Mouse (Mus musculus): ENCODE data around the gene Il1r2. TPM values are rescaled to one million over a fixed set of nuclear protein-coding genes. Genes with fewer than 3 reads are reported as not detected.

Gene Il1r2
- total RNA-seq (2021): 1 to 10 TPM in 1 of 2 experiments, under 1 TPM in 1; 0.89 to 1.1 TPM
- long read RNA-seq, experiment 1: 0 reads
- long read RNA-seq, experiment 2: 0 reads

GRCm38 (mm10) chr1:40073779-40074178, at the start of gene Il1r2:
TSS of gene Il1r2 (plus strand) at chr1:40074079.
- DNase-seq: no peak

DNA sequence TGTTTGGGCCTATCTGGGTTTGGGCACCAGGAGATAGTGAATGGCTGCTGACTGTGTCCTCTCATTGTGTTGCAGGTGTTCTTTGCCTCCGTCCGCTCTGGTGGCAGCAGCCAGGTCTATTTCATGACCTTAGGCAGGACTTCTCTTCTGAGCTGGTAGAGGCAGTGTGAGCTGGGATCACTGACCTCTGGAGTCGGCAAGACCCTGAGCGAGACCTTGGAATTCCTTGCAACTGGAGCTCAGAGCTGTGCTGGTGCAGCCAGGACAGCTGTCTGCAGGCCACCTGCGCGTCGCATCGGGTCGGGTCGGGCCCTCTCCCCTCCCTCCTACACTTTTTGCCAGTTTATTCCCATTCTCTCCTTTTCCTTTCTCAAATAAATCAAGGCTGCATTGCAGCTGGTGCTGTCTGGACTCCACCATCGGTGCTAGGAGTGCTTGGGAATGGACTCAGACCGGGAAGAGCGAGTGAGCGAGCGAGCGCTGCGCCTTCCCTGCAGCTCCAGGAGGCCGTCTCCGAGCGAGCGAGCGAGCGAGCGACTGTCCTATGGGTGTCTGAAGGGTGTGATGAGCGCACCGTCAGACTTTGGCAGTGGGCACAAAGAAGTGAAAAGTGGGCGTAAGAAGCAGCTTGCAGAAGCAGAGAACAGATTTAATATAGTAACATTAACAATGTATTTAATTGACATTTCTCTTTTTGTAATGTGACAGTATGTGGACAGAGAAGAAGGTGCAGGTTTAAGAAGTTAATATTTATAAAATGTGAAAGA, 49.1 kb upstream of the Il1r2 start:
- DNase-seq: peak in 1 of 2 experiments; percentile 23

DNA sequence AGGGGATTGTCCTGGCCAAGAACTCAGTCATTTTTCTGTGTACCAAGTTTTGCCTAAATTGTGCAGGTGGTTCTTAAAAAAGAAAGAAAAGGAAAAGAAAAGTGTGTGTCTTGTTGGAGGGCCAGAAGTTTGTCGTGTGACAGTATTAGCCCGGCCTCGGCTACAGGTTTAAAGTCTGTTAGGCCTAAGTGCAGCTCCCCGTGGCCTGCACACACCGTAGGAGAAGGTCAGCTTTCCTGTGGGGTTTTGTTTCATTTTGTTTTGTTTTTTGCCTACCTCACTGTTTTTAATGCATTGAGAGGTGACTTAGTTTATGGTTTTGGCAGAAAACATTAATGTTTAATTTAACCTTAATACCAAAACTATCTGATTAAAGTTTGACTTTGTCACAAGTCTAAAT, 48.5 kb upstream of the Il1r2 start:
- no peak for DNase-seq

DNA sequence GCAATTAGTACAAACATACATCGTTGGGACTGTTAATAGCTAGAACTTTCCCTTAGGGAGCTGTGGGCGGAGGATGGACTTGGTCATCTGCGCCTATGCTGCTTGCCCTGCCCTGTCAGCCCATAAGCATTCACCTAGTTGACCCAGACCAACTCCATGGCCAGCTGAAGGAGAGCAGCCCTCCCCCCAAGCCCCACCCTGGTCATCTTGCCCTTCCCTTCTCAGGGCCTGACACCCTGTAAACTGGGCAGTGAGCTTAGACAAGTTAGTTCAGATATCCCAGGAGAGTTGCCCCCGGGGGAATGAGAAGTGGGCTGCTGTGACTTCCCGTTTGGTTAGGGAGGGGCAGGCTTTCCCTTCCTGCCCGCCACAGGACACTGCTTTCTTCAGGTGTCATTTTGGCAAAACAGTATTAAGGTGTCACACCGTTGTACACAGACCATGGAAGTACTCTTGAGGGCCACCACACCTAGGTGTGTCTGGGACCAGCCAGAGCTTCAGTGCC, 46.7 kb upstream of the Il1r2 start:
- no peak for DNase-seq

GRCm38 (mm10) chr1:40028207-40028998, 45.5 kb upstream of the Il1r2 start:
- no peak for DNase-seq

DNA sequence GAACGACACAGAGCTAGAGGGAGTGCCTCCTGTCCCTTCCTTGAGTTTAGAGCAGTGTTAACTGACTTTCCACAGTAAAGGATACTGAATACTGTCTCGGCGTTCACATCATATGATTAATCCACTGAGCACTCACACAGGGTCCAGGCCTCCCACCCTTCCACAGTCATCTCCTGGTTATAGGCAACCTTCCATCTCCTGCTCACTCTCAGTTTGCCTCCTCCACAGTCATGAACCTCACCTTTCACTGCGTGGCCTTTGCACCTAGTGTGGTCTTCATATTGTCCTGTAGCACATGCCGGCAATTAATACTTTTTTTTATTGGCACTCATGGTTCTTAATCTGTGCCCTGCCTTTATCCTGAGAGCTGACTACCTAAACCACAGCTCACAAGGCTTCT, 44.3 kb upstream of the Il1r2 start:
- DNase-seq: no peak

- DNase-seq: no peak
Measured at GRCm38 (mm10) chr1:40030287-40030975, 43.4 kb upstream of the Il1r2 start.

DNA sequence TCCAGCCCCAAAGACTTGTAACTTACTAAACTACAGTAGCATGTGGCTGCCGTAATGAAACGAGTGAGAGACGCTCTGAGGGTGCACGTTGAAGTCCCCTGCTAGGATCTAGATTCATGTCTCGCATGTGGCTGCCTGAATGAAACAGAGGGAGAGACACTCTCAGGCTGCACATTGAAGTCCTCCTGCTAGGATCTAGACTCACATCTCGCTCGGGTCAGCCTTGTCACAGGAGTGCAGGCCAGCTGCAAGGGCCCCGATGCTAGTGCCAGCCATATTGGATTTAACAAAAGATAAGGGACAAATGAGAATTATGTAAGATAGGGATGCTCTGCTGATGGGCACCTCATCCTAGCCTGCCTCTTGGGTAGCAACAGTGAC, 42.9 kb upstream of the Il1r2 start:
- no peak for DNase-seq

GRCm38 (mm10) chr1:40031626-40032025, 42.3 kb upstream of the Il1r2 start:
- DNase-seq: no peak

- DNase-seq: no peak
Measured at GRCm38 (mm10) chr1:40033315-40033714, 40.6 kb upstream of the Il1r2 start.

DNA sequence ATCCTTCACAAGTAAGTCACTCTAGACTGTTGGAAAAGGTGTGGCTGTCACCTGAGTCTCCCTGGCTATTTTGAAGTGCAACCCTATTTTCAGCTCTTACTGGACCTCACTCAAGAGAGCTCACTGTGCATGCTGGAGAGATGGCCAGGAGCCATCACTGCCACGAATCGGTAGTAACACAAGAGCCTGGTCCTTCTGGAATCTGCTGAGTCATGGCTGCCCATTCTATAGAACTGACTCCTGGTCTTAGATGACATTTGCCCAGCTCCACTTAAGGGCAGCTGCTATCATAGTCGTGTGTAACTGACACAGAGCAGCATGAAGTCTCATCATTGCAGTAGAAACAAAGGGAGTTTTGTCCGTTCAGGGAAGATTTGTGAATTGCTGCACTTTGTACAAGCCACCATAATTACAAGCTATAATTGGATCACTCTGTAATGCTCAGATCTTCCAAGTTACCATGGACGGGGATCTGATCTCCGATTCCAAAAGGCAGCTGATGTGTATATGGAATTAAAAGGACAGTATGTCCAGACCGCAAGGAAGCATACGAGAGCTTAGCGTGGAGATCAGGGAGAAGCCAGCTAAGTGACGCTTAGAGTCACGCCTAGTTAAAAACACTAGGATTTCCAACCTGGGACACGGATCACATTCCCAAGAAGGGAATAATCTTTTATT, 40.0 kb upstream of the Il1r2 start:
- DNase-seq: no peak

DNA sequence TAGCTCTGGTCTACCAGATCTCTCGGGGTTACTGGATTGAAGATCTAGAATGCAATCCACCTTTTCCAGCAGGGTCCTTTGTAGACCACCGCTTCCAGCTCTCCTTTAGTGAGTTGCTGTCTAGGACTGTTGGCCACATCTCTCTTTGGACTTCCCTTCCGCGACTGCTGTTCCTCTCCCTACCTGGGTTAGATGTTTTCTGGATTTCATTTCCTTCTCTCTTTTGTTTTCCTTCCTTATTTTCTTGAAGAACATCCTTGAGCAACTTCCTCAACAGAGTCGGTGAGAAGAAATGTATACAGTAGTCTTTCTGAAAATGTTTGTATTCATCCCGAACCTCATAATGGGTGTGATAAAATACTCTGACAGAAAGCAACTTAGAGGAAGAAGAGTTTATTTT, 36.0 kb upstream of the Il1r2 start:
- DNase-seq: no peak

GRCm38 (mm10) chr1:40045686-40046085, 28.2 kb upstream of the Il1r2 start:
- no peak for DNase-seq

DNA sequence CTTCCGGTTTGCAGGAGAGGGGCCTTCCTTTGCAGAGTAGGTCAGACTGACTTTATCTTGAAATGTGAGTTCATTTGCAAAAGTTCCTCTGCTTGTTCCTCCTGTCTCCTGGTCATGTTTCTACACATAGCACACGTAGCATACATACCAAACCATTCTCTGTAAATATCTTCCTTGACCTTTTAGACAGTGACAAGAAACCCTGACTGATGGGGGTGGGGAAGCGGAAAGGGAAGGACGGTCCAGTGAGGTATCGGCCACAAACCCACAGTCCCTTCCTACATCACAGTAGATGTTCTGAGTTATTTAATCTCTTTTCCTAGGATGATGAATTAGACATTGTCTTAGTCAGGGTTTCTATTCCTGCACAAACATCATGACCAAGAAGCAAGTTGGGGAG, 27.3 kb upstream of the Il1r2 start:
- no peak for DNase-seq

DNA sequence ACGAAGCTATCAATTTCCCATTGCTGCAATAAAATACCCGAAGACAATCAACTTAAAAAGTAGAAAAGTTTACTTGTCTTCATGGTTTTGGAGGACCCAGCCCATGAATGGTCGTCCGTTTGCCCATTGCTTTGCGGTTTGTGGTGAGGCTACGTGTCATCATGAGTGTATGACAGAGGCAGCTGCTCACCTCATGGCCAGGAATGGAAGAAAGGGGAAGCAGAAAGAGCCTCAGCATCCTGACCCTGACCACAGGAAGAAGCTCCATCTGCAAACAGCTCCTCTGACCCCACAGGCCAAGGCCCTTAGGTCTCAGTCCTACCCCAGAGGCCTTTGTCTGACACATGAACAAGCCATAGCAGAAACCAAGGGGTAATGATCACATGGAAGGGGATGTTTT, 22.7 kb upstream of the Il1r2 start:
- DNase-seq: no peak

GRCm38 (mm10) chr1:40052156-40052555, 21.7 kb upstream of the Il1r2 start:
- no peak for DNase-seq

DNA sequence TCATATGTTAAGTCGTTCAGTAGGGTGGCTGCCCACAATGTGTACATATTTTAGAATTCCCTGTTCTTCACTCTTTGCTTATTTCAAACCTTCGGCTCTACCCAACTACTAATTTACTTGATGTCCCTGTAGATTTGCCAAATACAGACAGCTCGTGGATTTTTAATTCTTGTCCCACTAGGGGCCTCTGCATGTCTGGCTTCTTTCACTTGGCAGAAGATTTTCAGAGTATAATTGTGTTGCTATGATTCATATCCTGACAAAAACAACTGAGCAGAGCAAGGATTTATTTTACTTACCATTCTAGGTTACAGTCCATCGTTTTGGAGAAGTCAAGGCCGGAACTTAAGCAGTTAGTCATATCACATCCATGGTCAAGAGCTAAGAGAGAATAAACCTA, 20.8 kb upstream of the Il1r2 start:
- DNase-seq: no peak

- no peak for DNase-seq
Measured at GRCm38 (mm10) chr1:40055051-40055450, 18.8 kb upstream of the Il1r2 start.

GRCm38 (mm10) chr1:40055963-40056362, 17.9 kb upstream of the Il1r2 start:
- no peak for DNase-seq

- peak in 1 of 2 experiments; percentile 17 for DNase-seq
Measured at GRCm38 (mm10) chr1:40057351-40057750, 16.5 kb upstream of the Il1r2 start.

DNA sequence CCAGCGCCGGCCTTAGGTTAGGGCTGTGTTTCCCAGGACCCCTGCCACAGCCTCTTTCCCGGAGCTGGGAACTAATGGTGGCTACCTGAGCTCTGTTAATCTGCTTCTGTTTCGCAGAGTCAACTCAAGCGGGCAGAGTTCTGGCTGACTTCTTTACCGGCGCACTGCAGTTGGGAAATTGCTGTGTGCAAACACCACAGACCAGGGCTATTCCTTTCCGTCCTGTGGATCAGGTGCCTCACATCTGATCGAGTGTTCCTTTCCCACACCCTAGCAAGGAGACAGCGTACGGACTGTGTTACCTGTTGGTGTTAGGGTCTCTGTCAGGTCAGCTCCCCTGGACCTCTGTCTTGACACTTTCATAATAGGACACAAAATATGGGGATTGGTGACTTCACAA, 15.9 kb upstream of the Il1r2 start:
- DNase-seq: no peak

DNA sequence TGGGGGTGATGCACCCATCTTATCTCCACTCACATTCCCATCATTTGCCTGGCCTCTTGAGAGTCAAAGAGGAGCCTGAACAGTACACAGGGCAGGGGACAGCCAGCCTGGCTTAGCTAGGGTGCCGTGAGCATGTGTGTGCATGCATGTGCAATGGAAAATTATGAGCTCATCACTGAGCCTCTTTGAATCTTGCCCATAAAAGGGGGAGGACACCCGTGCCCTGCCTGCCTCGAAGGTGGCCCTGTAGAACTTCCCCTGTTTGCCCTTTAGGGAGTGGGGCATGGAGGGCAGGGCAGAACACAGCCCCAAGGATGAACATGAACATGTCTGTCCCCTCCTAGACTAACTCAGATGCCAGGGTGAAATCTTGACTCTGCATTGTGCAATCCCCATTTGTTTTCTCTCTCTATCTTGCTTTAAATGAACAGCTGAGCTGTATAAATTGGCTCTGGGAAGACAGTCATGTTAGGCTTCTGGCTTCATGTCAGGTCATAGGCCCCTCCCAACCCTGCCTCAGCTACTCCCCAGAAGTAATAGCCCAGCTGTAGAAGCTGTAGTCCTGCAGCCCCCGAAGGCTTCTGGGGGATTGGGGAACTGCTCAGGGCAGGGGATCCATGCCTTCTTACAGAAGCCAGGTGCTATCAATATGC, 14.6 kb upstream of the Il1r2 start:
- no peak for DNase-seq
